Mouse (Mus musculus) embryonic facial prominence, embryonic 14.5 days (tissue): ENCODE results near the gene Fam126a. TPM values are rescaled to one million over a fixed set of nuclear protein-coding genes. Genes with fewer than 3 reads are reported as not detected.

ENCODE experiments used
- ATAC-seq: fragments of 200-750 bp; cut with Nextera tagmentation; 2 replicates; pipeline ENCODE4 v1.8.0; 2017; ENCODE audit warnings: low read depth, moderate number of reproducible peaks, moderate TSS enrichment
- DNase-seq: peaks from one replicate; pipeline ENCODE4 v3.0.0-alpha.2; 2015; ENCODE audit warnings: low spot score
- H3K27ac ChIP-seq: fragments of 300-500 bp; sonication (generic); replicated peaks from 2 replicates; pipeline ENCODE4 v1.5.1; 2014; ENCODE audit warnings: low read depth, mild to moderate bottlenecking, low read length, moderate library complexity
- H3K27me3 ChIP-seq: fragments of 300-500 bp; sonication (generic); replicated peaks from 2 replicates; pipeline ENCODE4 v1.6.1; 2014; ENCODE audit warnings: low read length; ENCODE audit not compliant: control insufficient read depth, insufficient read depth
- H3K36me3 ChIP-seq: fragments of 300-500 bp; sonication (generic); 2 replicates; pipeline ENCODE4 v1.6.1; 2014; ENCODE audit warnings: low read length, mixed read lengths; ENCODE audit not compliant: control insufficient read depth, insufficient read depth
- H3K4me1 ChIP-seq: fragments of 300-500 bp; sonication (generic); 2 replicates; pipeline ENCODE4 v1.6.1; 2014; ENCODE audit warnings: antibody characterized with exemption, low read length; ENCODE audit not compliant: control insufficient read depth, insufficient read depth
- H3K4me2 ChIP-seq: fragments of 300-500 bp; sonication (generic); 2 replicates; pipeline ENCODE4 v1.6.1; 2014; ENCODE audit warnings: low read depth, mild to moderate bottlenecking, low read length, moderate library complexity, mixed read lengths
- H3K4me3 ChIP-seq: fragments of 300-500 bp; sonication (generic); 2 replicates; pipeline ENCODE4 v1.5.1; 2014; ENCODE audit warnings: low read depth, mild to moderate bottlenecking, low read length
- H3K9ac ChIP-seq: fragments of 300-500 bp; sonication (generic); 2 replicates; pipeline ENCODE4 v1.6.1; 2014; ENCODE audit warnings: low read depth, mild to moderate bottlenecking, low read length, moderate library complexity, mixed read lengths
- H3K9me3 ChIP-seq: fragments of 300-500 bp; sonication (generic); 2 replicates; pipeline ENCODE4 v1.6.1; 2016; ENCODE audit warnings: low read length; ENCODE audit not compliant: control insufficient read depth
- WGBS: fragments of 180-500 bp; shearing (Covaris S2); extraction: QIAGEN DNeasy Blood & Tissue Kit; methylation state at CpG from one replicate; pipeline ENCODE4 v1.1.7; 2014; 5-methylcytosine and 5-hydroxymethylcytosine counted together
- polyA plus RNA-seq: library from polyadenylated mRNA; unstranded; fragments of >200 nt; fragmentation: Nextera tagmentation; extraction: Ambion mirVana; gene quantifications from 2 replicates; pipeline ENCODE4 v1.2.1, GENCODE M21; 2014

Gene Fam126a
- polyA plus RNA-seq, 1 experiment from 2014 or later = 40.2 TPM

- Histone ChIP-seq H3K27ac (no peak overlapping the region), H3K27me3 (no peaks in the 10 kb centered on the region), H3K9ac (no peak overlapping the region), H3K4me2 (no peak overlapping the region), H3K4me3 (no peak overlapping the region), H3K9me3 (no peaks in the 10 kb centered on the region), H3K4me1 (0 out of 2 replicates have a peak, but pooled peaks cover 3% of the 10 kb centered on the region), H3K36me3 (0 out of 2 replicates have a peak, but pooled peaks cover 3% of the 10 kb centered on the region)
- DNase-seq (no peak), ATAC-seq (no peak)
- WGBS = 77% methylated on average over 10 of the region's 10 CpGs
Observed at GRCm38 (mm10) chr5:23964599-23965165, 65.8 kb downstream of the Fam126a start.

- H3K4me1 ChIP-seq = no peaks in the 10 kb centered on the region
- no peaks in the 10 kb centered on the region for H3K36me3 ChIP-seq
- H3K4me3 ChIP-seq = no peak overlapping the region
- no peaks in the 10 kb centered on the region for H3K27me3 ChIP-seq
- WGBS = 90% methylated on average over 5 of the region's 5 CpGs
- no peak overlapping the region for H3K4me2 ChIP-seq
- DNase-seq (no peak), ATAC-seq (no peak)
- no peaks in the 10 kb centered on the region for H3K9me3 ChIP-seq
- H3K9ac ChIP-seq = no peak overlapping the region
- H3K27ac ChIP-seq = no peak overlapping the region
Observed at GRCm38 (mm10) chr5:23953047-23953446, 77.4 kb downstream of the Fam126a start.

- no peak overlapping the region for H3K4me3 ChIP-seq
- DNase-seq (no peak), ATAC-seq (no peak)
- no peak overlapping the region for H3K4me2 ChIP-seq
- no peaks in the 10 kb centered on the region for H3K27me3 ChIP-seq
- H3K36me3 ChIP-seq = no peaks in the 10 kb centered on the region
- H3K9me3 ChIP-seq = peaks cover 4% of the 10 kb centered on the region; the same call in 1 of the 2 replicates
- 35% methylated on average over 3 of the region's 3 CpGs for WGBS
- no peak overlapping the region for H3K9ac ChIP-seq
- no peak overlapping the region for H3K27ac ChIP-seq
- H3K4me1 ChIP-seq = no peaks in the 10 kb centered on the region
Observed at GRCm38 (mm10) chr5:23948071-23948470, 82.4 kb downstream of the Fam126a start.

- no peaks in the 10 kb centered on the region for H3K27me3 ChIP-seq
- peaks cover 4% of the 10 kb centered on the region; the same call in 1 of the 2 replicates for H3K9me3 ChIP-seq
- no peaks in the 10 kb centered on the region for H3K36me3 ChIP-seq
- 2% methylated on average over 1 of the region's 1 CpGs for WGBS
- H3K4me1 ChIP-seq = no peaks in the 10 kb centered on the region
- no peak overlapping the region for H3K4me3 ChIP-seq
- no peak for DNase-seq
- H3K27ac ChIP-seq = no peak overlapping the region
- H3K9ac ChIP-seq = no peak overlapping the region
- ATAC-seq = no peak
- no peak overlapping the region for H3K4me2 ChIP-seq
Observed at GRCm38 (mm10) chr5:23945056-23945455, 85.4 kb downstream of the Fam126a start.

- H3K36me3 ChIP-seq = no peaks in the 10 kb centered on the region
- no peak overlapping the region for H3K4me3 ChIP-seq
- no peak overlapping the region for H3K27ac ChIP-seq
- no peaks in the 10 kb centered on the region for H3K27me3 ChIP-seq
- H3K9ac ChIP-seq = no peak overlapping the region
- H3K9me3 ChIP-seq = peaks cover 4% of the 10 kb centered on the region; the same call in 1 of the 2 replicates
- ATAC-seq (no peak), DNase-seq (no peak)
- no peak overlapping the region for H3K4me2 ChIP-seq
- 80% methylated on average over 2 of the region's 2 CpGs for WGBS
- H3K4me1 ChIP-seq = no peaks in the 10 kb centered on the region
Observed at GRCm38 (mm10) chr5:23943534-23943933, 87.0 kb downstream of the Fam126a start.

GRCm38 (mm10) chr5:23923481-23924165 lies 106.9 kb downstream of the Fam126a start:
- Histone ChIP-seq H3K9me3 (no peaks in the 10 kb centered on the region), H3K4me1 (no peaks in the 10 kb centered on the region; the same call in 1 of the 2 replicates), H3K27me3 (no peaks in the 10 kb centered on the region), H3K27ac (no peak overlapping the region), H3K4me2 (no peak overlapping the region), H3K36me3 (no peaks in the 10 kb centered on the region), H3K9ac (no peak overlapping the region), H3K4me3 (no peak overlapping the region)
- 84% methylated on average over 12 of the region's 12 CpGs for WGBS
- ATAC-seq (no peak), DNase-seq (no peak)

GRCm38 (mm10) chr5:23922516-23923291 lies 107.8 kb downstream of the Fam126a start:
- H3K27ac ChIP-seq = no peak overlapping the region
- ATAC-seq (no peak), DNase-seq (no peak)
- 82% methylated on average over 12 of the region's 12 CpGs for WGBS
- no peak overlapping the region for H3K9ac ChIP-seq
- H3K27me3 ChIP-seq = no peaks in the 10 kb centered on the region
- no peaks in the 10 kb centered on the region for H3K36me3 ChIP-seq
- H3K4me2 ChIP-seq = no peak overlapping the region
- H3K4me3 ChIP-seq = no peak overlapping the region
- no peaks in the 10 kb centered on the region; the same call in 1 of the 2 replicates for H3K4me1 ChIP-seq
- no peaks in the 10 kb centered on the region for H3K9me3 ChIP-seq

GRCm38 (mm10) chr5:23921316-23921715 lies 109.2 kb downstream of the Fam126a start:
- Histone ChIP-seq H3K27ac (no peak overlapping the region), H3K36me3 (no peaks in the 10 kb centered on the region), H3K4me1 (no peaks in the 10 kb centered on the region; the same call in 1 of the 2 replicates), H3K4me3 (no peak overlapping the region), H3K9ac (no peak overlapping the region), H3K4me2 (no peak overlapping the region), H3K27me3 (no peaks in the 10 kb centered on the region), H3K9me3 (no peaks in the 10 kb centered on the region)
- DNase-seq (no peak), ATAC-seq (no peak)
- 91% methylated on average over 1 of the region's 1 CpGs for WGBS
